Mouse (Mus musculus): Measurements from ENCODE around the gene Man1a2.

DNA sequence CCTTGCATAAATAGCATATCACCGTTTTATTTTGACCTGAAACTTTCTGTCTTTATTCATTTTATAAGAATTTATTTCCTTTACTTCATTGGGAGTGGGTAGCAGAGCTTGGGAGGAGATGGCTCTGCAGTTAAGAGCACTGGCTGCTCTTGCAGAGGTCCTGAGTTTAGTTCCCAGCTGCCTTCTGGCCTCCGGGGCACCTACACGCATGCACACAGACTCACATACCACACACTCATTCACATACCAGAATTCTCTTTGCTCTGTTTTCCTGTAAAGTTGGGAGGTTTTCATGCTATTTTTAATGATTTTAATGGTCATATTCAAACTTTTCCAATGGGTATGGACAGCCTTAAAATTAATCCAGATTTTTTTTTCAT, 137.4 kb downstream of the Man1a2 start:
- no peak for TF ChIP-seq CTCF (IDR thresholded peaks at IDR 0.05; ENCODE audit: insufficient read depth, low read depth, low read length)
- no peak for TF ChIP-seq POLR2A (IDR thresholded peaks at IDR 0.05; ENCODE audit: insufficient read depth, low read depth, low read length)

All from olfactory bulb, adult 2 months (tissue).